Mouse (Mus musculus) 3134 (cell line): ENCODE measurements around the gene Mrpl4.
A peak's percentile ranks its signal among the peaks of the same experiment; 100 is the strongest.

Experiments
- DNase-seq: peaks from one replicate; pipeline ENCODE4 v3.0.0-alpha.2; 2011; ENCODE audit warnings: low spot score; ENCODE audit not compliant: insufficient read length; ENCODE audit errors: extremely low read depth

Gene Mrpl4

DNA sequence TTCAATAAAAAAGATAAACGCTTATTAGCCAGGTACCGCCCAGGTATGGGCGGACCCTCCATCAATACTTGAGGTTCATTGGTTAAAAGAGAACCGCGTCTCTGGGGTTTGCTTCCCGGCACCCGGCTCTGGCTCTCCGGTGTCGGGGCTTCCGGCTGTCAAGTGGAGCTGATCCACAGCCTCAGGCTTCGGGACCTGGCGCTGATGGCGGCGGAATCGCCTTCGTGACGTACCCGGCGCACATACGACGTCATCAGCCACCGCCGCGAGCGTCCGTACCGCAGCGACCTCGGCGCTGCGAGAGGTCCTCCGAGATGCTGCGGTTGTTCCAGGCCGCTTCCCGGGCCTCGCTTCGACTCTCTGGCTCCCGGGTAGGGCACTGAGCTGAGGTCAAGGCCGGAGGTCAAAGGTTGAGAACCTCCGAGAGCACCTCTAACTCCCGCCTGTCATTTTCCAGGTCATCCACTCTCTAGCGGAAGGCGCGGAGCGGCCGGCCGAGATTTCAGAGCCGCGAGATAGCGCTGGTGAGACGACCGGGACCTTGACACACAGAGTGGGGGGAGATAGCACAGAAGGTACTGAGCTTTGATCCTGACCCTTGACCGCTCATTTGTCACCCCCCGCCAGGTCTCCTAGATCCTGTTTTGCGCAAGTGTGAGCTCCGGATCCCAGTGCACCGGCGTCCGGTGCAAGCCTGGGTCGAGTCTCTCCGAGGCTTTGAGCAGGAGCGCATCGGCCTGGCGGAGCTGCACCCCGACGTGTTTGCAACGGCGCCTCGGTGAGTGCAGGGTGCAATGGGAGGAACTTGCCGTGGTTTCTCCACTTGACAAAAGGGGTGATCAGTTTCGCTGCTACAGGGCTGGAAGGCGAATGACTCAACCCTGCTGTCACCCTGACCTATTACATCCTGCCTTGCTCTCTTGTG is at the start of gene Mrpl4:
TSS of gene Mrpl4 (plus strand) at position 112 of the 925 bp plus-strand sequence.
- peak; percentile 89 for DNase-seq

DNA sequence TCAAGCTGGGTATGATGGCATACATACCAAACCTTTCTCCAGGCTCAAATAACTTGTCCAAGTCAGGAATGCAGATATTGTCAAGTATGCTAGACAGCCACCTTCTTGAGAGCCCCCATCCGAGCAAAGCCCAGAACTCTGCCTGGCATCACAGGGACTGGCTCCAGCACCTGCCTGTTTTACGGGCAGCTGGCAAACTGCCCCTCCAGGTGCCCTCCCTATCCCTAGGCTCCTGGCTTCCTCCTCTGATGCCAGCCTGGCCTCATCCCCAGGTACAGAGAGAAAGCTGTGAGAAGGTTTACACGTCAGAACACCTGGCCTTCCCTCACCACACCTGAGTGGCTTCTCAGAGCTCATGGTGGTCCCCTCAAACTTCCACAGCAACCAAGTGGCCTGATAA is 45.5 kb upstream of the Mrpl4 start:
- no peak for DNase-seq

- no peak for DNase-seq
Measured at GRCm38 (mm10) chr9:20959430-20959938, 43.1 kb upstream of the Mrpl4 start, which contains the start of gene Dnmt1. Gene Dnmt1, minus strand, starts transcription at chr9:20959888.

DNA sequence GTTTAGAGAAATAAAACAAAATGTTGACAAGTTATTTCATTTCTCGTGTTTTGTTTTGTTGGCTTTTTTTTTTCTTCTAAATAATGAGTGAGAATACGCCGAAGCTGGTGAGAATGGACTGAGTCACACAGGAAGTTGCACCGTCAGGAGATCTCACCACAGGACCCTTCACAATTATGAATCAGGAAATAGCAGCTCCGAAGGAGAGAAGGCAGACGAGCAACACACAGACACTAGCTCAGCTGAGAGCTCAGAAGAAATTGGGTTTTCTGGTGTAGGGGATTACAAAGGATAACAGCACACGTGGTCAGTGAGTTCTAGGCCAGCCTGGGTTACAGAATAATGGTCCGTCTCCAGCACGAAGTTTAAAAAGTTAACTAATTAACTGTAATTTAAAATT is 41.0 kb upstream of the Mrpl4 start:
- DNase-seq = no peak

DNA sequence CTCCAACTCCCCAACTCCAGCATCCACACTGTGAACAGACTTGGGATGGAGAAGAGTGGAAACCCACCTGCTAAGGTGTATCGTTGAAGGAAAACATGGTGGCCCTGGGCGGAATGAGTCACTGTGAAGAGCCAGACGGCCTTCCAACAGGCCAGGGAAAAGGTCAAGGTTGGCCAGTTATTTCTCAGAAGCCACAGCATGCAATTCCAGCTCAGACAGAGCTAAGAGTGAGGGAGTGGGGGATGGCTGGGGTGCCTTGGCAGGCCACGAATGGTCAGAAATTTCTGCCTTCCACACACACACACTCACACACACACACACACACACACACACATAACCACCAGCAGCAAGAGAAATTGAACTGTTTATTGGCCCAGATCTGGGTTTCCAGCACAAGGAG is 36.9 kb upstream of the Mrpl4 start:
- no peak for DNase-seq

DNA sequence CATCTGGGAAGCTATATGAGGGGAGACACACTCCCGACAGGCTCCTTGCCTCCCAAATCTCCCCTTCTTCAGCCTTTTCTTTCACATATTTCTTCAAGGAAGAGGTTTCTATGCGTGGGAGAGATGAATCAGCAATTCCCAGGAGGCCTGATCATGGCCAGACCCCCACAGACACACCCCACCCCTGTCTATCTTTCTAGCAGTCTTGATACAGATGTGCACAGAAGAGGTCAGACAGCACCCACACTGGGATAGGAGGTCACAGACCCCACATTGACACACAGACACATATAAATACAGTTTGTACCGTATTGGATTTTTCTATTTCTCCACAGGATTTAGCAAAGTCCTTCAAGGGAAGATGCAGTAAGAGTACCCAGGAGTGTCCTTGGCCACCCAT is 36.5 kb upstream of the Mrpl4 start:
- no peak for DNase-seq

GRCm38 (mm10) chr9:20966747-20967146 is 35.8 kb upstream of the Mrpl4 start:
- DNase-seq = no peak

DNA sequence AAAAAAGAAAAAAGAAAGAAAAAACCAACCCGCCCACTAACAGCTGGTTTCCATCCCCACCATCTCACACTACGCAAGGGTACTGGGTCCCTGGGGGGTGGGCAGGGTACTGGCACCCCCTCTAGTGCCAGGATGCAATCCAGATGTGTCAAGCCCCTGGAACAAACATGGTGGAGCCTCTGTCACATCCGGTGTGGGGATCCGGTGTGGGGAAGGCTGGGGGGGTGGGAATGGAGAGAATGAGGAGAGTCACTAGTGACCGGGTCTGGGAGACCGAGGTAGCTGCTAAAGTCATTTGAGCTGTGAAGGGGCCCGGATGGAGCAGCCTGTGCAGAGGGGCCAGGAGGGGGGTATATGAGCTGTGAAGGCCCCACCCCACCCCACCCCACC is 30.8 kb upstream of the Mrpl4 start:
- no peak for DNase-seq

DNA sequence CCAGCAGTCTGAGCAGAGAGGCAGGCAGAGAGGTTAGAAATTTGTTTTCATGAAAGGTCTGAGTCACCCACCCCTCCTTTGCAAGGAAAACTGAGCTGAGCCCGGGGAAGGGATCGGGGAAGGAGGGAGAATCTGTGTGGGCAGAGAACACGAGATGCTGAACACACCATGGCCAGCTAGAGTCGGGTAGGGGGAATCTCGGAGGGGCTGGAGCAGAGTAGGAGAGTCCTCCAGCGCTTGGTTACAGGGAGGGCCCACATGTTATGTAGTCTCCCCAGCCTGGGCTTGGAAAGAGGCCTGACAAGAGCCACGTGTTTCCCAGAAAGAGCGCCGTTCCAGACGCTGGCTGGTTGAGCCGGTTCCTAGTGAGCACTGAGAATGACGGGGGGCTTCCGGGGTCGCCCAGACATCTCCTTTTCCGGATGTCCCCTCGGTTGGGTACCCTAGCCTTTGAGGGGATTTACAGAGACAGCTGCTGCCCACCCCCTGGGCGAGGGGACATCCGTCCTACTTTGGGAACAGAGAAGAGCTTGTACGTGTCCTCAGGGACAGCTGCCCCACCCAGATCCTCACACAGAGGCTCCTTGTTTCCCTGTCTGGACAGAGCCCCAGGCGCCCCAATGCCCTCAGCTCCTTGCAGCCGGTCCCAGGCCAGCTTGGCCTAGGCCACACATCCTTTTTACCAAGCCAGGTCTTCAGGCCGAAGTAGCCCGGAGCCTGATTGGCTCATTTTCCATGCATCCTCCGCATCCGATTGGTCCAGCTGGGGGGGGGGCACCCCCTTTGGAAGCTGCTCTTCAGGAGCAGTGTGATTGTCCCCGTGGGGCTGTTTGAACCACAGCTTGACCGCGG is 30.2 kb upstream of the Mrpl4 start:
- peak; percentile 83 for DNase-seq

DNA sequence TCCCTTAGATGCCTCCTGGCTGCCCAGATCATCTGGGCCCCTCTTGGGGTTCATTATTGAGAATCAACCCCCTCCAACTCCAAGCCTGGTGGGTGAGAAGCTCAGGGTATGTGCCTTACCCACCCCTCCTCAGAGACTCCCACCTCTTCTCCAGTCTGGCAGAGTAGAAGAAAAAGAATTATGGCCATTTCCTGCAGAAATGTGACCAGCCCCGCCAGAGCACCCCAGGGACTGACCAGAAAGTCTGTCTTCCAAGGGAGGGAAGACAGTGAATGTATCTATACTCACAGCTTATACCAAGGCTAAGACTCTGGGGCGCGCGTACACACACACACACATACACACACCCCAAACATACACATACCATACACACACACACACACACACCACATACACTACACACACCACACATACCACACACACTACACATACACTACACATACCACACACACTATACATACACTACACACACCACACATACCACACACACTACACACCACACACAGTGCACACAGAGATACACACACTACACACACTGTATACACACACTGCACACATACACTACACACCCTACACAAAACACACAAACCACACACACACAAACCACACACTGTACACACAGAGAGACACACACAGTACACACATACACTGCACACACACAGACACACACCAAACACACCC is 29.4 kb upstream of the Mrpl4 start:
- DNase-seq = no peak

GRCm38 (mm10) chr9:20973682-20974075 is 28.9 kb upstream of the Mrpl4 start:
- no peak for DNase-seq

GRCm38 (mm10) chr9:20975431-20976215 is 26.9 kb upstream of the Mrpl4 start:
- DNase-seq = peak; percentile 74

- DNase-seq = peak; percentile 89
Measured at GRCm38 (mm10) chr9:20976216-20976960, 26.1 kb upstream of the Mrpl4 start, which contains the start of gene S1pr2. Gene S1pr2, minus strand, starts transcription at chr9:20976781.

DNA sequence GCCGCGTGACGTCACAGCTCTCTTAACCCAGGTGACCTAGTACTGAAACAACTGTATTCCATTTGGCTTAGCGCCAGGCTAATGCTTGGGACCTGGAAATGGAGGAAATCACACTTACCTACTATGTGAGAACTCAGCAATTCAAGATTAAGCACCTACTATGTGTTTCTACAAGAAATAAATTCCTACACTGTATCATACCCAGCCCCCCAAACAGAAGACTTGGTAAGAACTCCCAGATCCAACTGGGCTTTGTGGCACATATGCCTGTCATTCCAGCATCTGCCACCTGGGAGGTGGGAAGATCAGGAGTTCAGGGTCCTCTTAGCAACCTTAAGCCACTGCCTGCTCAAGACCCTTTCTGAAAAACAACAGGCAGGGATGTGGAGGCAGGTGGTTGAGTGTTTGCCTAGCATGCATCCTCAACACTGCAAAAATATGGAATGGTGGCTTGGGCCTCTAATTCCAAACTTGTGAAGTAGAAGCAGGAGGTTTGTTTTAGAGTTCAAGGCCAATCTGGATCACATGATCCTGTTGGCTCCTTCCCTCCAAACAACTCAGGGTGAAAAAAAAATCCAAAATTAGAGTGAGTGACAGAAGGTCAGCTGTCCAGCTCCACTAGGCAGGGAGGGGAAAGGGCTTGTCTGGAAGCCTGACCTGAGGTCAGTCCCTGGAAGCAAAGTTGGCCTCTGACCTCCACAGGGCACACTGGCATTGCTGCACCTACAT is 25.4 kb upstream of the Mrpl4 start:
- DNase-seq = no peak

DNA sequence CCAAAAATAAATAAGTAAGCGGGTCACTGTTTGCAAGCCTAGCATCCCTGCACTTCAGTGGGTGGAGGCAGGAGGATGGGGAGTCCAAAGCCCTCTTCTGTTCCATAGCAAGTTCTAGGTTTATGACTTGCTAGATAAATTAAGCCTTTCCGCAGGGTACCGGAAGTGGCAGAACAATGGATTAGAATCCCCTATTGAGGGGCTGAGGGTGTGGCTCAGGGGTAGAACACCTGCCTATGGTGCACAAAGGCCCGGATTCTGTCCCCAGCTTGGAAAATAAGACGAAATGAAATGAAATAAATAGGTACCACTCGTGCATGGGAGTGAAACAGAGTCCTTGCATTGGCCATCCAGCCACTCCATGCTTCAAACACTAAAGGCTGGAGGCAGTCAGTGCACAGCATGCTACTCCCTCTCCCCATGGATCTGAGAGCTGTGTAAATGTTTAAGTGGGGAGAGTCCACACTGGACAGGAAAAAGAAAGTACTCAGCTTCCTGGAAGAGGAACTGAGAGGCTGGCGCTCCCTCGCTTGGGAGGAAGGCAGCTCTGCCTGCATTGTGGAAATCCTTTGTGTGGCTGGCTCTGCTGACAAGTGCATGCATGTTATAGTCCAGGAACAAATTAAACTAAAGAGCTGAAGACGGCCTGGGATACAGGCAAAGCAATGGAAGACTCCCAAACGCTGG is 24.0 kb upstream of the Mrpl4 start:
- DNase-seq = no peak

- no peak for DNase-seq
Measured at GRCm38 (mm10) chr9:20979181-20979580, 23.4 kb upstream of the Mrpl4 start.

DNA sequence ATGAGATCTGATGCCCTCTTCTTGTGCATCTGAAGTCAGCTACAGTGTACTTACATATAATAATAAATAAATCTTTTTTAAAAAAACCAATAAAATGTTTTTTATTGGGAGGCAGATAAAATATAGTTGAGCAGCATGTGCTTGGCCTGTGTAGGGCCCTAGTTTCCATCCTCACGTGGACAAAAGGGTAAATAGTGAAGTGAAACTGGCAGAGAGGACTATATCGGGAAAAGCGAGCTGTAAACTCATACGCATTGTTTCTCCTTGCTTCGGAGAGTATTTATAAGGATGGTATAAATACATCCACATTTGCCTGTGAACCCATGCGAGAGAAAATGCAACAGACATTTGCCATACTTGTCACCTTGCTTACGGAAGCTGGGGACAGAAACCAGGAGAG is 22.8 kb upstream of the Mrpl4 start:
- DNase-seq = no peak

DNA sequence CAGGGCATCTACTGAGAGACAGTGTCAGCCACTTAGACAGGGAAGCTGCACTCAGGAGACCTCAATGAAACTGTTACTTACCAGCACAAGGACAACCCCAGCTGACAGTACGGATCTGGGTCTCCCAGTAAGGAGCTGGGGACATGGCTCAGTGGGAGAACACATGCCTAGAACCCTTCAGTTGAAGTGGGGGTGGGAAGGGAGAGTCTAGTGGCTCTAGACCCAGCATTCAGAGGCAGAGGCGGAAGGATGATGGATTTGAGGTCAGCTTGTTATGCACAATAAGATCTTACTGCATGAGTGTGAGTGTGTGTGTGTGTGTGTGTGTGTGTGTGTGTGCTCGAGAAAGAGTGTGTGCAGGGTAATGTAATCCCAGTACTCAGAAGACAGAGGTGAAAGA is 20.4 kb upstream of the Mrpl4 start:
- no peak for DNase-seq
